Mouse (Mus musculus): ENCODE data around the gene Myom3. TPM values are rescaled to one million over a fixed set of nuclear protein-coding genes. Genes with fewer than 3 reads are reported as not detected.

Myom3 gene
- not detected for total RNA-seq (2023)

DNA sequence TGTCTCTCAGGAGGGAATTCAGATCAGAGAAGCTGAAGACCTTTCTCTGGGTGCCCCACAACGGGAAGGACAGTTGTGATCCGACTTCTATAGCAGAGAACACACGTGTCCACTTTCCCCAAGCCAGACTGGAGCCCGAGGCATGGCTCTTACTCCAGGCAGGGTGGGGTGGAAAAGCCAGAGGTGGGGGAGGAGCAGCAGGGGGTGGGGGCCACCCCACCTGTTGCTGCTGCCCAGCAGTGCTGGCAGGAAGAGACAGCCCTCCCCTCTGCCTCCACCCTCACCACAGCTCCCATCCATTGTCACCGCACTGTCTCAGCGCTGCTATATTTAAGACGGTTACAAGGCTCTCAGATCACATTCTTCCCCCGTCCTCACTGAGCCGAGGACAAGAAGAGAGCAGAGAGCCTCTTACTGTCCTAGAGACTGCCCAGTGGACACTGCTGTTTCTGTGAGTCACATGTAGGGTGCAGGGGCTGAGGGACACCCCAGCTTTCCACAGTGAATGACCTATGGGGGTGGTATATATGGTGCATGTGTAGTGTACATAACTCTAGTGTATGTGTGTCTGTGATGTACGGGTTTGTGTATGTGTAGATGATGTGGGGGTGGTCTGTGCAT, at the start of gene Myom3:
TSS of gene Myom3 (plus strand) at position 360 of the 621 bp plus-strand sequence.

DNA sequence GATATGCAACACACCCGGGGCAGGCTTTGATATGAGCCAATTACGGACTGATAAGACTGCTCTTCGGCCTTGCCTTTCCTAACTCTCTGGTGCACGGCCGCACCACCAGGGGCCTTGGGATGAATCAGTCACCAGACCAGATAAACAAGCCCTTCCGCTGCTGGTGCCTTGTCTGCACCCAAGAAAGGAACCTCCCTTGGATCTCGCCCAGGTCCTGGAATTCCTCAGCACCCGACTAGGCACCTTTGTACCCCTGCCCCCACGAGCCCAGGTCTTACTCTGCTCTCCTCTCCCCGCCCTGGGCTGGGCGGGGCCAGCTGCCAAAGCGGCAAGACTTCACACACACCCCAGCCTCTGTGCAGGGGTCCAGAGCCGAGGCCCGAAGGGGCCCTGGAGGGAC, 31.7 kb upstream of the Myom3 start, which contains the start of gene Il22ra1:
TSS of gene Il22ra1 (plus strand) at position 356 of the 400 bp plus-strand sequence.

DNA sequence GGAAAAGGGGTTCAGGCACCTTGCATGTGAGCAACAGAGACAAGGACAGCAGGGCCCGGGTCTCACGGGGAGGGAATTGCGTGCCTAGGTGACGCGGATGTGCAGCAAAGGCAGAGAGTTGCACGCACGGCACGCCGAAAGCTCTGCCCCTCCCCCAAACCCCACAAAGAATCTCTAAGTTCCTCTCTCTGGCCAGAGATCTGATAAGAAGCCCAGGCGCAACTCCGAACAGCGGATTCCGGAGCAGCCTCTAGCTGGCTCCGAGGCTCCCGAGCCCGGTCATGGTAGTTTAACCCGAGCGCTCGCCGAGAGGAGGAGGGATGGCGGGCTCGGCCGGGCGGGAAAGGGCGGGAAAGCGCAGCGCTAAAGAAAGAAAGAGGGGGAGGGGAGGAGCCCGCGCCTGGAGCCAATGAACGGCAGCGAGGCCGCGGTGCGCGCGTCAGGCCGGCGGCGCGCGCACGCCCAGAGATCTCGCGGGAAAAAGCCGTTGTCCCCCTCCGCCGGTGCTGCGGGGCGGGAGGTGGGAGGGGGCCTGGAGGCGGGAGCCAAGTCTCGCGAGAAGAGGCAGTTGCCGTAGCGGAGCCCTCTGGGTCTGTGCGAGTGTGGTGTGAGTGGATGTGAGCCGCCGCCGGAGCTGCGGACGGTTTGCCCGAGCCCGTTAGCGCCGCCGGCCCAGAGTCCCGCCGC, 96.2 kb downstream of the Myom3 start, which contains the start of gene Srsf10:
TSS of gene Srsf10 (plus strand) at position 212 of the 687 bp plus-strand sequence.

Other genes with a start within 250 kb of the Myom3 start
- not detected for gene Grhl3, start 186.1 kb upstream of the Myom3 start, total RNA-seq (2023)
- gene Ifnlr1, start 73.4 kb upstream of the Myom3 start, total RNA-seq (2023), result not detected
- gene Il22ra1, start 31.5 kb upstream of the Myom3 start, total RNA-seq (2023), result not detected
- 112 TPM for gene Srsf10, start 96.0 kb downstream of the Myom3 start, total RNA-seq (2023)
- gene Pnrc2, start 114.1 kb downstream of the Myom3 start, total RNA-seq (2023), result 84.5 TPM
- 34.4 TPM for gene Cnr2, start 135.7 kb downstream of the Myom3 start, total RNA-seq (2023)
- 47.9 TPM for gene Fuca1, start 161.0 kb downstream of the Myom3 start, total RNA-seq (2023)
- gene Hmgcl, start 186.7 kb downstream of the Myom3 start, total RNA-seq (2023), result 23.6 TPM
- gene Gale, start 204.0 kb downstream of the Myom3 start, total RNA-seq (2023), result 3.9 TPM
- 102 TPM for gene Lypla2, start 212.9 kb downstream of the Myom3 start, total RNA-seq (2023)
- 33.2 TPM for gene Pithd1, start 227.5 kb downstream of the Myom3 start, total RNA-seq (2023)

Measured in CD8-positive naive resting alpha-beta T cell, adult 57 days (primary cell).